Mouse (Mus musculus) limb, embryonic 13.5 days (tissue): ENCODE data around the gene Vsx2. TPM values are rescaled to one million over a fixed set of nuclear protein-coding genes. Genes with fewer than 3 reads are reported as not detected.
A peak's percentile ranks its signal among the peaks of the same experiment; 100 is the strongest.
"Not testable (repeated sequence)": the region's sequence is repeated elsewhere in the genome, so short reads cannot be mapped to it uniquely, and the experiment has no call there.

Experiments used
- ATAC-seq: fragments of 200-750 bp; cut with Nextera tagmentation; 2 replicates; pipeline ENCODE4 v1.8.0; 2017; ENCODE audit warnings: low read depth, moderate number of reproducible peaks, moderate TSS enrichment; ENCODE audit not compliant: low FRiP score
- H3K27ac ChIP-seq: fragments of 300-500 bp; sonication (generic); 2 replicates; pipeline ENCODE4 v1.5.1; 2015; ENCODE audit warnings: inconsistent platforms, mild to moderate bottlenecking, moderate library complexity
- H3K27me3 ChIP-seq: fragments of 300-500 bp; sonication (generic); 2 replicates; pipeline ENCODE4 v1.6.1; 2015; ENCODE audit warnings: mild to moderate bottlenecking, inconsistent platforms
- H3K36me3 ChIP-seq: fragments of 300-500 bp; sonication (generic); 2 replicates; pipeline ENCODE4 v1.6.1; 2015; ENCODE audit warnings: inconsistent platforms, mild to moderate bottlenecking, moderate library complexity
- H3K4me1 ChIP-seq: fragments of 300-500 bp; sonication (generic); 2 replicates; pipeline ENCODE4 v1.6.1; 2015; ENCODE audit warnings: inconsistent platforms
- H3K4me2 ChIP-seq: fragments of 300-500 bp; sonication (generic); replicated peaks from 2 replicates; pipeline ENCODE4 v1.6.1; 2015; ENCODE audit warnings: inconsistent platforms, mild to moderate bottlenecking, moderate library complexity
- H3K4me3 ChIP-seq: fragments of 300-500 bp; sonication (generic); 2 replicates; pipeline ENCODE4 v1.5.1; 2015; ENCODE audit warnings: moderate library complexity, mild to moderate bottlenecking, inconsistent platforms
- H3K9ac ChIP-seq: fragments of 300-500 bp; sonication (generic); 2 replicates; pipeline ENCODE4 v1.6.1; 2015; ENCODE audit warnings: mild to moderate bottlenecking, inconsistent platforms
- H3K9me3 ChIP-seq: fragments of 300-500 bp; sonication (generic); 2 replicates; pipeline ENCODE4 v1.6.1; 2016; ENCODE audit warnings: inconsistent platforms
- WGBS: fragments of 180-500 bp; shearing (Covaris S2); methylation state at CpG from one replicate; pipeline ENCODE4 v1.1.7; 2015; 5-methylcytosine and 5-hydroxymethylcytosine counted together
- polyA plus RNA-seq: library from polyadenylated mRNA; unstranded; fragments of >200 nt; fragmentation: Nextera tagmentation; extraction: Ambion mirVana; gene quantifications from 2 replicates; pipeline ENCODE4 v1.2.1, GENCODE M21; 2015

The Vsx2 gene
- 0.25 and 0.33 TPM in 2 replicates for polyA plus RNA-seq

DNA sequence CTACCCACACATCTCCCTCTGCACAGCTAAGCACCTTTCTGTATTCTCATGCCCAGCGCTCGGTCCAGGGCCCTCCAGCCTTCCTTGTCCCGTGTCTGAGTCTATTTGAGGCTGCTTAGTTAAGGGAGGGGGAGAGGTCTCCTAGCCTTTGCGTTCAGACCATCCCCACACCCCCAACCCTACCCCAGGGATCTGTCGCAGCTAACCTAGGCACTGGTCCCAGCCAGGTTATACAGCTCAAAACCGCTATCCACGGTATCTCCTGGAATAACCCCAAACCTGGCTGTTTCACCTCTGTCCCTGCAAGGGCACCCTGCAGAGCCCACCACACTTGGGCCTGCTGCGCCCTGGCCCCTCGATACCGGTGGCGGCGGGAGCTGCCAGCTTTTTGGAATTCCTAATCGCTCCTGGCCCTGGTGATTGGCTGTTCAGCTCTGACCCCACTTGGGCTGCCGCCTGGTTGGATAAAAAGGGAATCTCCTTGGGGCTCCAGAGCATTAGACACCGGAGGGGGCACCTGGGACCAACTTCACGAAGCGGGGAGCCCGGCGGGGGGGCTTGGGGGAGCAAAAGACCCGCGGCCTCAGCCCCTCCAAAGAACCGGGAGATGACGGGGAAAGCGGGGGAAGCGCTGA, at the start of gene Vsx2:
TSS of gene Vsx2 (plus strand) at position 427 of the 635 bp plus-strand sequence.
- Histone ChIP-seq H3K4me3 (peak within 1 kb of the TSS; percentile 29), H3K4me2 (peak within 1 kb of the TSS; percentile 50), H3K27me3 (peaks cover 87% of the 10 kb centered on the region), H3K36me3 (no peaks in the 10 kb centered on the region), H3K9ac (no peak within 1 kb of the TSS), H3K9me3 (no peaks in the 10 kb centered on the region), H3K27ac (no peak within 1 kb of the TSS), H3K4me1 (peaks cover 25% of the 10 kb centered on the region)
- WGBS = 1% methylated on average over 25 of the region's 25 CpGs
- ATAC-seq = no peak

DNA sequence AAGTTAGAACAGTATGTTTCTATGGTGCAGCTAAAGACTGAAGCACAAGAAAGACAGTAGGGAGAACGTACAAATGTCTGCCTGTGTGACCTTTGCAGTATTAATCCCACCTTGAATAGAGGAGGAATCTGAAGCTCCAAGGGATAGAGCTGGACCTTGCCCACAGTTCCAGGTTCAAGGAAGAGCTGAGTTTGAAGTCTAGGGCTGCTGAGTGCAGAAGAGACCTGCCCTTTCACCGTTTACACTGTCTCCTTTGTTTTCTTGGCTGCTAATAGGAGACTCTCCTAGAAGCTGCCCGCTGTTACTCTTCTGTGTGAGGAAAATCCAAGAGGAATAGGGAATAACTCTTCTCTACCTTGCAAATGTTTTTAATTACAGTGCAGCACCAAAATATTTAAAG, 45.8 kb upstream of the Vsx2 start:
- 15% methylated on average over 3 of the region's 3 CpGs for WGBS
- H3K27me3 ChIP-seq = no peaks in the 10 kb centered on the region
- H3K9me3 ChIP-seq = no peaks in the 10 kb centered on the region
- peaks cover 6% of the 10 kb centered on the region; the same call in 1 of the 2 replicates for H3K36me3 ChIP-seq
- peak overlapping the region; percentile 36 for H3K4me2 ChIP-seq
- peak overlapping the region; percentile 72; the same call in 1 of the 2 replicates for H3K27ac ChIP-seq
- H3K4me1 ChIP-seq = peaks cover 38% of the 10 kb centered on the region
- no peak overlapping the region for H3K9ac ChIP-seq
- ATAC-seq = peak; percentile 55; the same call in 1 of the 2 replicates
- H3K4me3 ChIP-seq = no peak overlapping the region

DNA sequence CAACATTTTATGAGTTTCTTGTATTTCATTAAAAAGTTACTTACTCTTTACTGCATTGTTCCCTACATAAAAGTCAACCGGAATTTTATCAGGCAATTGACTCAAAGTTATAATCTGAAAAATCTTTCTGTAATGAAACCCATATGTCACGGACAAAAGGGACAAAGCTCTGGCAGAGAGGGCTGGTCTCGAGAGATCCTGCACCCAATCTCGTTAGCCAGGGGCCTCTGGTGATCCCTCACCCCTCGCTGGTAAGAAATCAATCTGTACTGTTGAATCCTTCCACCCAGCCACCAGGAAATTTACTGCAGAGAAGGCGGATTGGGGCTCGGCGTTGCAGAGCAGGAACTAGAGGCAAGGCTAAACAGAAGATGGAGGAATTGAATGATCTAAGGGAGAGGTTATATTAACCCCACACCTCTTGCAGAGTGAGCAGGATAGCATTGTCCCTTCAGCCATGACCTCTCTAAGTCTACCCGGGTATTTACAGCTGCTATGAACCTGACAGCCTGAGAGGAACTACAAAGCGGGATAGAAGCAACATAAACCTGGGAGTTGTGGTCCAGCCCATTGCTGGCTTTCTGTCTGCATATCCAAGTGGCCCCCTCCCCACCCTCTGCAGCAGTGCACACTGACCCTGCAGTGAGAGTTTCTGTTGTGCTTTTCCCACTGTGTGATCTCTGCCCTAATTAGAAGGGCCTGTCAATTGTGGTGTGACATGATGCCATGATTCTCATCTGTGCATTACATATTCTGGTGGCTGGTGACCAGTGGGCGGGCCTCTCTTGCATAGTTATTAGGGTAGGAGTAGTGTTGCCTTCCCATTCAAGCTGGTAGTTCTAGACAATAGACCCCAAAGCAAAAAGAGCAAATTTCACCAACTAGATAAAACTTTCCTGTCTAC, 45.2 kb upstream of the Vsx2 start:
- ATAC-seq = peak; percentile 81; the same call in 1 of the 2 replicates
- H3K9ac ChIP-seq = no peak overlapping the region
- H3K27me3 ChIP-seq = no peaks in the 10 kb centered on the region
- H3K9me3 ChIP-seq = no peaks in the 10 kb centered on the region
- H3K4me1 ChIP-seq = peaks cover 43% of the 10 kb centered on the region
- H3K4me3 ChIP-seq = no peak overlapping the region
- 20% methylated on average over 11 of the region's 11 CpGs for WGBS
- peaks cover 6% of the 10 kb centered on the region; the same call in 1 of the 2 replicates for H3K36me3 ChIP-seq
- peak overlapping the region; percentile 81 for H3K27ac ChIP-seq
- H3K4me2 ChIP-seq = peak overlapping the region; percentile 36

DNA sequence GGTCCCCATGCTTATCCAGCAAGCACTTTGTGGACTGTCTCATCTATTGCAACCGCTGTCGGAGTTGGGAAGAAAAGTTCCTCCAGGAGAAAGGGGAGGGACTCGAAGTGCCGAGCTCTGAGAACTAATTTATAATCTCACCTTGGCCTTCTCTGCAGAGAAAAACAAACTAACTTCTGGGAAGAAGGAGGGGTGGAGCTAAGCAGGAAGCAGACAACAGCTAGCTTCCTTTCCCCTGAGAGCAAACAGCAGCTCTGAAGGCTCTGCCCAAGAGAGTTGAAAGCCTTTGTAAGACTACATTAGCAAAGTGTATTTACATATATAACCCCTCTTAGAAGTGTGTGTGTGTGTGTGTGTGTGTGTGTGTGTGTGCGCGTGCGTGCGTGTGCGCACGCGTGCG, 44.1 kb upstream of the Vsx2 start:
- Histone ChIP-seq H3K27ac (peak overlapping the region; percentile 81), H3K4me2 (no peak overlapping the region), H3K27me3 (no peaks in the 10 kb centered on the region), H3K9ac (no peak overlapping the region), H3K9me3 (no peaks in the 10 kb centered on the region), H3K4me1 (peaks cover 43% of the 10 kb centered on the region), H3K36me3 (peaks cover 6% of the 10 kb centered on the region; the same call in 1 of the 2 replicates), H3K4me3 (no peak overlapping the region)
- 82% methylated on average over 12 of the region's 12 CpGs for WGBS
- no peak for ATAC-seq

DNA sequence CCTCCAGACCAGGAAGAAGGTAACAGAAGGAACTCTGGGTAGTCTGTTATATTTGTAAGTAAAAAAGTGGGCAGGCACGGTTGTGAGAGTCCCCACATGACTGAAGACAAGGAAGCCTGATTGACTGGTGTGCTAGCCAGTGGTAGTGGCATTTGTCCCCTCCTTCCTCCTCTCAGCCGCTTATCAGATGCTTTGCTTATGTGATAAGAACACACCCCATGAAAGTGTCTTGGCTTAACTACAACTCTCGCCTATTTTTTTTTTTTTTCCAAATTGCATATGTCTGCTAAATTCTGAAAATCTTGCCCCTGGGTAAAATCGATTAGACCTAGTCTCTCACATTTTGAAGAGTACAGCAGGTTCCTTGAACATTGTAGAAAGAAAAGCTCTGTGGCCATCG, 39.1 kb upstream of the Vsx2 start:
- Histone ChIP-seq H3K4me1 (peaks cover 25% of the 10 kb centered on the region), H3K4me2 (no peak overlapping the region), H3K9ac (no peak overlapping the region), H3K9me3 (no peaks in the 10 kb centered on the region), H3K27me3 (no peaks in the 10 kb centered on the region), H3K4me3 (no peak overlapping the region), H3K36me3 (peaks cover 15% of the 10 kb centered on the region), H3K27ac (no peak overlapping the region)
- no peak for ATAC-seq
- 82% methylated on average over 5 of the region's 5 CpGs for WGBS

DNA sequence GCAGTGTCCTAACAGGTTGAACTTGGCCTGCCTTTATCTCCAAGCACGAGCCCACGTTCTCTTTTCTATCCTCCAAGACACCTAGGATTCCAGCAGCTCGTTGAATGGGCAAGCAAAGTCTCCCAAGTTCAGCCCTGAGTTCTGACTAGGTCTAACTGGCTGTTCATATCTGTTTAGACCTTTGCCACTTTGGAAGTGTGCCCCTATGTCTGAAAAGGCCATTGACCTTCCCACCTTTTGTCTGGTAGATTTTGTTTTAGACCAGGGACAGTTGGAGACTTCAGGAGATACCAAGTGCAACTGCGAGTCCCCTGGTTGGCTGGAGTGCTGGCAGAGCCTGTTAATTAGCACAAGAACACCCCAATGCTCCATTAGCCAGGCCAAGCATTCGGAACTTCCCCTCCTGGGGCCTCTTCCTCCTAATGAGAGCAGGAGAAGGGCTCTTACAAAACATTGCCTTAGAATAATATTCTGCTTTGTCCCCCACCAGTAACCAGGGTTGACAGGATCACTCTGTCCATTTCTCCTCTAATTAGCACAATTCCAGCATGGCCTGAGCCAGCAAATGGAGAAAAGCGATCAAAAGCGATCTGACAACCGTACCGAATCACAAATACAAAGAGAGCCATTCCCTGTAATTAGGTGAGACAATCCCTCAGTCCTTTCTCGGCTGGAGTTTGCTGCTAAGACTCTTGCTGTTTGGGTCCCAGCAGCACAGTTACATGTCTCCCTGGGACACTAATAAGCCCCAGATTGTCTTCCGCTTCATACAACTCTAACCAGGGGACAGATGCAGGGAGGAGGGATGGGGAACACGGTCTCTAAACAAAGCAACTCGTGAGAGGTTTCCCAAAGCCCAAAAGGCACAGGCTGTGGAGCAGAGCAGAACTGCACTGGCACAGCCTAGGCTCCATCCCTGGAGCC, 37.4 kb upstream of the Vsx2 start:
- ATAC-seq = no peak
- Histone ChIP-seq H3K27ac (peak overlapping the region; percentile 22; the same call in 1 of the 2 replicates), H3K9ac (no peak overlapping the region)

DNA sequence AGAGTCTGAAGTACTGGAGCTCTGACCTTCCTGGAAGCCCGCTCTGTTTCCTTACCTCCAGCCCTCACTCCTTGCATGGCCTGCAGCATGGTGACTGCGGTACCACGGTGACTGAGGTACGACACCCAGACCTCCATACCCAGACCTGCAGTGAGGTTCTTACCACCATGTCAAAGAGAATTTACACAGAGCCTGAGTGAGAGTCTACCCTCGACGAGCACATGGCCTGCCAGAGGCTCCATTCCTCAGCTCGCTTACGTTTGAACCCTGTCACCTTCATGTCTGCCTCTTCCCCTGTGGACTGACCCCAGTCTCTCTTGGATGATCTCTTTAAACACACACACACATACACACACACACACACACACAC, 36.7 kb upstream of the Vsx2 start:
- Histone ChIP-seq H3K4me3 (no peak overlapping the region), H3K9me3 (no peaks in the 10 kb centered on the region), H3K4me2 (no peak overlapping the region), H3K4me1 (peaks cover 21% of the 10 kb centered on the region), H3K27me3 (no peaks in the 10 kb centered on the region), H3K9ac (no peak overlapping the region), H3K27ac (0 out of 2 replicates have a peak overlapping the region, but pooled peaks have one; percentile 22), H3K36me3 (peaks cover 10% of the 10 kb centered on the region)
- no peak for ATAC-seq
- 84% methylated on average over 8 of the region's 8 CpGs for WGBS

More for the DNA sequence above, 37.4 kb upstream of the Vsx2 start:
- peaks cover 10% of the 10 kb centered on the region for H3K36me3 ChIP-seq
- no peaks in the 10 kb centered on the region for H3K9me3 ChIP-seq
- H3K4me1 ChIP-seq = peaks cover 21% of the 10 kb centered on the region
- H3K4me3 ChIP-seq = no peak overlapping the region
- H3K4me2 ChIP-seq = no peak overlapping the region
- WGBS = 55% methylated on average over 13 of the region's 13 CpGs
- H3K27me3 ChIP-seq = no peaks in the 10 kb centered on the region

DNA sequence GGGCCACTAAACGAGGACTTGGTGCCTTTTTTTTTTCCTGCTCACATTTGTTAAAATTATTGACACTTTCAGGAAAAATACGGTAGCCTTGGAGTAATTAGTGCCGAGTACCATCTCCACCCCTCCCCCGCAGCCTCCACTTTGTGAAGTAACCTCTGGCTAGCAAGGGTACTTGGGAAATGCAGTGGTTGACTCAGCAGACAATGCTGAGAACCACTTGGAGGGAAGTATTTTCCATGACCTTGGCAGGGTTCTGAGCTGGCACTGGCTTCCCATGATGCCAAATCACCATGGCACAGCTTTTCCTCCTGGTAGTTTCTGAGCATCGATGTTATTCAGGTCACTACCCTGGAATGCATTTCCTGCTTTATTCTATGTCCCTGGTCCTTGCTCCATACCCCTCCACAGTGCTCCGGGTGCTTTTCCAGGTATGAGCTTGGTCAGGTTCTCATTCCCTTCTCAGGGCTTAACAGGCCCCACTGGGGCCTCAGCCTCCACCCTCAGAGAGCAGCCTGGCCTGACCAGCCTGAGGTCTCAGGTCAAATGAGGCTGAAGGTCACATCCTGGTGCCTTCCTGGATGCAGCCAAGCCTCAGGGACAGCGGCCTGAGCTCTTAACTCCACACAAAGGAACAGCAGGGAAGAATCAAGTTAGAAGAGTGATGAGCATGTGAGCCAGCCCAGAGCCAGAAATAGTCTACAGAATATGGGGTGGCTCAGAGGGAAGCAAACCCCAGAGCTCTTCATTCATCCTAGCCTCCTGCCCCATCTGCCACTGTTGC, 35.7 kb upstream of the Vsx2 start:
- ATAC-seq = no peak
- Histone ChIP-seq H3K9ac (no peak overlapping the region), H3K9me3 (no peaks in the 10 kb centered on the region), H3K4me2 (no peak overlapping the region), H3K4me1 (peaks cover 12% of the 10 kb centered on the region), H3K27me3 (no peaks in the 10 kb centered on the region), H3K4me3 (no peak overlapping the region), H3K36me3 (peaks cover 10% of the 10 kb centered on the region), H3K27ac (no peak overlapping the region)
- WGBS = 76% methylated on average over 7 of the region's 7 CpGs

DNA sequence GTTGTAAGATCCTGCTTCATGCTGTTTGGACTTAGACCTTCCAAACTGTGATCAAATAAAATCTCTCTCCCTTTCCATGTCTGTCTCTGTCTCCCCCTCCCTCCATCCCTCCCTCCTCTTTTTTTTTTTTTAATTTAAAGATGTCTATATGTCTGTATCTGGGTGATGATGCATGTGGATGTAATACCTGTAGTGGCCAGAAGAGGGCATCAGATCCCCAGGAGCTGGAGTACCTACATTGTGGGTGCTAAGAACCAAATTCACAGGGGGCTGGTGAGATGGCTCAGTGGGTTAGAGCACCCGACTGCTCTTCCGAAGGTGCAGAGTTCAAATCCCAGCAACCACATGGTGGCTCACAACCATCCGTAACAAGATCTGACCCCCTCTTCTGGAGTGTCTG, 30.0 kb upstream of the Vsx2 start:
- not testable (repeated sequence) for ATAC-seq

DNA sequence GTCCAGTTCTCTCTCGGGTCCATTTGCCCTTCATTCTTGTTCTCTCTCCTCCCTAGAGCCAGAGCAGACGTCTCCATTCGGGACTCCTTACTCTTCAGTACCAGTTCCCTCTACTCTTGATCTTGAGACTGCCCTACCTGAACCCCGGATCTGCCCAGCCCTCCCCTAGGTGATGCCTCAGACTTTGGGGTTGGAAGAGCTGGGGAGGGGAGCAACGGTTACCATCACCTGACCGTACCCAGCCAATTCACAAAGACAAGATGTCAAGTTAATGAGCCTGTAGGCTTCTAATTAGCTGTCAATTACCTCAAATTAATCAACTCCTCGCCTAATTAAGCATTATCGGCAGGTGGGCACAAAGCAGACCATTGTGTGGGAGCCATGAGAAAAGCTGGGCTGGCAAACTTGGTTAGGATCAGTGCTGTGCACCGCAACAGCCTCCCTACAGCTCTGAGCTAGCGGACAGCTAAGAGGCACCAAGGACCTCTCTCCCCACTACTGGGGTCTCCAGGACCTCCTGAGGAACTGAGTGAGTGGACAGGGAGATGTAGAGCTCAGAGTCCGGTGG, 28.1 kb upstream of the Vsx2 start:
- Histone ChIP-seq H3K4me2 (no peak overlapping the region), H3K36me3 (no peaks in the 10 kb centered on the region), H3K9ac (no peak overlapping the region), H3K4me3 (no peak overlapping the region), H3K27me3 (no peaks in the 10 kb centered on the region), H3K9me3 (no peaks in the 10 kb centered on the region), H3K4me1 (no peaks in the 10 kb centered on the region), H3K27ac (no peak overlapping the region)
- 80% methylated on average over 11 of the region's 11 CpGs for WGBS
- ATAC-seq = no peak

More for the DNA sequence above, 30.0 kb upstream of the Vsx2 start:
- H3K36me3 ChIP-seq, H3K27me3 ChIP-seq, H3K4me3 ChIP-seq, H3K4me2 ChIP-seq, H3K27ac ChIP-seq, H3K4me1 ChIP-seq, H3K9me3 ChIP-seq, H3K9ac ChIP-seq: not testable (repeated sequence)
- 91% methylated on average over 3 of the region's 3 CpGs for WGBS

DNA sequence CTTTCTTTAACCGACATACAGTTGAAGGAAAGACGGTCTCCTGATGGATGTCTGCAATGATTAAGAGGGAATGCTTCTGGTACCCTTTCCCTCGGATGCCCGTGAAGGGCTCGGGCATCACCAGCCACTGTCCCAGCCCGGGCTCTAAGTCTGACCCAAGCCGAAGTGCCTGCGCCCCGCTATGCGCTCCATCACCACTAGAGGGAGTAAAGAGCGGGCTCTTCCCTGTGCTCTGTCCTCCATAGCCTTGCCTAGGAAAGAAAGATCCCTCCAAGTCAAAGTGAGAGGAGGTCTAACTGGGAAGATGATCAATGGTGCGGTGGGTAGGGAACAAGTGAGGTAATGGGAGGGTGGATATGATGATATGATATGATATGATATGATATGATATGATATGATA, 23.5 kb upstream of the Vsx2 start:
- Histone ChIP-seq H3K4me2 (no peak overlapping the region), H3K36me3 (no peaks in the 10 kb centered on the region), H3K9ac (no peak overlapping the region), H3K4me1 (no peaks in the 10 kb centered on the region), H3K27me3 (no peaks in the 10 kb centered on the region), H3K4me3 (no peak overlapping the region), H3K9me3 (no peaks in the 10 kb centered on the region), H3K27ac (no peak overlapping the region)
- 5% methylated on average over 12 of the region's 12 CpGs for WGBS
- ATAC-seq = 0 out of 2 replicates have a peak, but pooled peaks have one; percentile 57
